Mouse (Mus musculus): Measurements from ENCODE around the gene Sept9. TPM values are rescaled to one million over a fixed set of nuclear protein-coding genes. Genes with fewer than 3 reads are reported as not detected.

The Sept9 gene
- polyA plus RNA-seq, 1 experiment from 2014 or later: 208 TPM

GRCm38 (mm10) chr11:117283048-117283888 lies 83.8 kb downstream of the Sept9 start:
- Histone ChIP-seq H3K4me3 (ENCODE audit: low read depth, low read length) (no peak overlapping the region), H3K4me2 (ENCODE audit: low read depth, severe bottlenecking) (no peak overlapping the region; the same call in 1 of the 2 replicates)

GRCm38 (mm10) chr11:117283889-117284450 lies 84.5 kb downstream of the Sept9 start:
- no peak for DNase-seq (ENCODE audit: low spot score)
- WGBS: 32% methylated on average over 6 of the region's 6 CpGs
- Histone ChIP-seq H3K9me3 (ENCODE audit: control insufficient read depth, low read length) (no peaks in the 10 kb centered on the region), H3K4me1 (ENCODE audit: control insufficient read depth, insufficient read depth, low read length) (peaks cover 75% of the 10 kb centered on the region), H3K27me3 (ENCODE audit: control insufficient read depth, insufficient read depth, low read length) (no peaks in the 10 kb centered on the region), H3K4me3 (ENCODE audit: low read depth, low read length) (no peak overlapping the region), H3K36me3 (ENCODE audit: control insufficient read depth, insufficient read depth, low read length) (peaks cover 7% of the 10 kb centered on the region; the same call in 1 of the 2 replicates), H3K4me2 (ENCODE audit: low read depth, severe bottlenecking) (no peak overlapping the region), H3K27ac (replicated peaks; ENCODE audit: low read depth, low read length) (peak overlapping the region; percentile 89), H3K9ac (ENCODE audit: low read length) (no peak overlapping the region)
- no peak for ATAC-seq (ENCODE audit: insufficient number of reproducible peaks, low FRiP score, low TSS enrichment, low read depth)

More at GRCm38 (mm10) chr11:117283048-117283888, 83.8 kb downstream of the Sept9 start:
- H3K36me3 ChIP-seq (ENCODE audit: control insufficient read depth, insufficient read depth, low read length): peaks cover 5% of the 10 kb centered on the region; the same call in 1 of the 2 replicates
- no peaks in the 10 kb centered on the region for H3K27me3 ChIP-seq (ENCODE audit: control insufficient read depth, insufficient read depth, low read length)
- H3K9me3 ChIP-seq (ENCODE audit: control insufficient read depth, low read length): no peaks in the 10 kb centered on the region
- no peak for ATAC-seq (ENCODE audit: insufficient number of reproducible peaks, low FRiP score, low TSS enrichment, low read depth)
- no peak for DNase-seq (ENCODE audit: low spot score)
- H3K9ac ChIP-seq (ENCODE audit: low read length): no peak overlapping the region; the same call in 1 of the 2 replicates
- peaks cover 82% of the 10 kb centered on the region for H3K4me1 ChIP-seq (ENCODE audit: control insufficient read depth, insufficient read depth, low read length)
- 53% methylated on average over 11 of the region's 11 CpGs for WGBS
- peak overlapping the region; percentile 62 for H3K27ac ChIP-seq (replicated peaks; ENCODE audit: low read depth, low read length)

- H3K4me2 ChIP-seq (ENCODE audit: low read depth, severe bottlenecking): peak overlapping the region; percentile 22; the same call in 1 of the 2 replicates
- H3K36me3 ChIP-seq (ENCODE audit: control insufficient read depth, insufficient read depth, low read length): peaks cover 7% of the 10 kb centered on the region; the same call in 1 of the 2 replicates
- no peaks in the 10 kb centered on the region for H3K9me3 ChIP-seq (ENCODE audit: control insufficient read depth, low read length)
- H3K9ac ChIP-seq (ENCODE audit: low read length): peak overlapping the region; percentile 47
- peak; percentile 81 for DNase-seq (ENCODE audit: low spot score)
- peaks cover 65% of the 10 kb centered on the region for H3K4me1 ChIP-seq (ENCODE audit: control insufficient read depth, insufficient read depth, low read length)
- WGBS: 42% methylated on average over 19 of the region's 19 CpGs
- no peak overlapping the region for H3K4me3 ChIP-seq (ENCODE audit: low read depth, low read length)
- H3K27me3 ChIP-seq (ENCODE audit: control insufficient read depth, insufficient read depth, low read length): no peaks in the 10 kb centered on the region
- H3K27ac ChIP-seq (replicated peaks; ENCODE audit: low read depth, low read length): peak overlapping the region; percentile 89
- ATAC-seq (ENCODE audit: insufficient number of reproducible peaks, low FRiP score, low TSS enrichment, low read depth): peak; percentile 77
Observed at GRCm38 (mm10) chr11:117284721-117285605, 85.5 kb downstream of the Sept9 start.

- Histone ChIP-seq H3K27me3 (ENCODE audit: control insufficient read depth, insufficient read depth, low read length) (no peaks in the 10 kb centered on the region), H3K4me1 (ENCODE audit: control insufficient read depth, insufficient read depth, low read length) (peaks cover 59% of the 10 kb centered on the region), H3K27ac (replicated peaks; ENCODE audit: low read depth, low read length) (peak overlapping the region; percentile 89), H3K36me3 (ENCODE audit: control insufficient read depth, insufficient read depth, low read length) (peaks cover 8% of the 10 kb centered on the region), H3K4me3 (ENCODE audit: low read depth, low read length) (no peak overlapping the region), H3K4me2 (ENCODE audit: low read depth, severe bottlenecking) (peak overlapping the region; percentile 22; the same call in 1 of the 2 replicates), H3K9ac (ENCODE audit: low read length) (peak overlapping the region; percentile 47), H3K9me3 (ENCODE audit: control insufficient read depth, low read length) (no peaks in the 10 kb centered on the region)
- ATAC-seq (ENCODE audit: insufficient number of reproducible peaks, low FRiP score, low TSS enrichment, low read depth) (no peak), DNase-seq (ENCODE audit: low spot score) (no peak)
- 65% methylated on average over 10 of the region's 10 CpGs for WGBS
Observed at GRCm38 (mm10) chr11:117285606-117285931, 86.1 kb downstream of the Sept9 start.

- Histone ChIP-seq H3K9ac (ENCODE audit: low read length) (no peak overlapping the region), H3K27me3 (ENCODE audit: control insufficient read depth, insufficient read depth, low read length) (no peaks in the 10 kb centered on the region), H3K36me3 (ENCODE audit: control insufficient read depth, insufficient read depth, low read length) (peaks cover 16% of the 10 kb centered on the region), H3K9me3 (ENCODE audit: control insufficient read depth, low read length) (no peaks in the 10 kb centered on the region), H3K4me1 (ENCODE audit: control insufficient read depth, insufficient read depth, low read length) (peaks cover 37% of the 10 kb centered on the region), H3K4me2 (ENCODE audit: low read depth, severe bottlenecking) (no peak overlapping the region), H3K27ac (replicated peaks; ENCODE audit: low read depth, low read length) (no peak overlapping the region), H3K4me3 (ENCODE audit: low read depth, low read length) (no peak overlapping the region)
- ATAC-seq (ENCODE audit: insufficient number of reproducible peaks, low FRiP score, low TSS enrichment, low read depth) (no peak), DNase-seq (ENCODE audit: low spot score) (no peak)
- WGBS: 87% methylated on average over 3 of the region's 3 CpGs
Observed at GRCm38 (mm10) chr11:117287792-117288191, 88.3 kb downstream of the Sept9 start.

GRCm38 (mm10) chr11:117288765-117289164 lies 89.3 kb downstream of the Sept9 start:
- peaks cover 16% of the 10 kb centered on the region for H3K36me3 ChIP-seq (ENCODE audit: control insufficient read depth, insufficient read depth, low read length)

GRCm38 (mm10) chr11:117291271-117292059 lies 92.0 kb downstream of the Sept9 start:
- Histone ChIP-seq H3K4me2 (ENCODE audit: low read depth, severe bottlenecking) (no peak overlapping the region), H3K27ac (replicated peaks; ENCODE audit: low read depth, low read length) (no peak overlapping the region), H3K36me3 (ENCODE audit: control insufficient read depth, insufficient read depth, low read length) (peaks cover 14% of the 10 kb centered on the region), H3K4me1 (ENCODE audit: control insufficient read depth, insufficient read depth, low read length) (peaks cover 4% of the 10 kb centered on the region), H3K9ac (ENCODE audit: low read length) (no peak overlapping the region), H3K9me3 (ENCODE audit: control insufficient read depth, low read length) (no peaks in the 10 kb centered on the region), H3K27me3 (ENCODE audit: control insufficient read depth, insufficient read depth, low read length) (no peaks in the 10 kb centered on the region), H3K4me3 (ENCODE audit: low read depth, low read length) (no peak overlapping the region)
- 94% methylated on average over 30 of the region's 30 CpGs for WGBS
- ATAC-seq (ENCODE audit: insufficient number of reproducible peaks, low FRiP score, low TSS enrichment, low read depth) (no peak), DNase-seq (ENCODE audit: low spot score) (no peak)

More at GRCm38 (mm10) chr11:117288765-117289164, 89.3 kb downstream of the Sept9 start:
- 81% methylated on average over 8 of the region's 8 CpGs for WGBS
- Histone ChIP-seq H3K4me1 (ENCODE audit: control insufficient read depth, insufficient read depth, low read length) (peaks cover 27% of the 10 kb centered on the region), H3K9ac (ENCODE audit: low read length) (no peak overlapping the region), H3K27ac (replicated peaks; ENCODE audit: low read depth, low read length) (no peak overlapping the region), H3K27me3 (ENCODE audit: control insufficient read depth, insufficient read depth, low read length) (no peaks in the 10 kb centered on the region), H3K4me2 (ENCODE audit: low read depth, severe bottlenecking) (no peak overlapping the region), H3K9me3 (ENCODE audit: control insufficient read depth, low read length) (no peaks in the 10 kb centered on the region), H3K4me3 (ENCODE audit: low read depth, low read length) (no peak overlapping the region)
- DNase-seq (ENCODE audit: low spot score) (no peak), ATAC-seq (ENCODE audit: insufficient number of reproducible peaks, low FRiP score, low TSS enrichment, low read depth) (no peak)
